Mouse (Mus musculus) bone marrow macrophage, adult 2 months (primary cell): ENCODE data around the gene D1Ertd622e.

Experiments used
- CTCF ChIP-seq: IDR thresholded peaks from 2 replicates; pipeline ENCODE4 v1.5.1; 2012; ENCODE audit warnings: low read depth, mild to moderate bottlenecking, low read length, moderate library complexity
- POLR2A ChIP-seq: IDR thresholded peaks from 2 replicates; pipeline ENCODE4 v1.6.1; 2012; ENCODE audit warnings: mild to moderate bottlenecking, low read depth, low read length, borderline replicate concordance

GRCm38 (mm10) chr1:97588561-97588960 is 73.3 kb downstream of the D1Ertd622e start:
- TF ChIP-seq CTCF (no peak), POLR2A (no peak)
